Mouse (Mus musculus) liver, embryonic 11.5 days (tissue): ENCODE data around the gene Fam124a. TPM values are rescaled to one million over a fixed set of nuclear protein-coding genes. Genes with fewer than 3 reads are reported as not detected.
"Not testable (repeated sequence)": the region's sequence is repeated elsewhere in the genome, so short reads cannot be mapped to it uniquely, and the experiment has no call there.

Source experiments
- ATAC-seq: fragments of 200-750 bp; cut with Nextera tagmentation; replicated peaks from 2 replicates; pipeline ENCODE4 v1.8.0; 2017; ENCODE audit warnings: moderate number of reproducible peaks, mild to moderate bottlenecking, moderate TSS enrichment, moderate library complexity; ENCODE audit not compliant: low FRiP score
- DNase-seq: peaks from one replicate; pipeline ENCODE4 v3.0.0-alpha.2; 2017; ENCODE audit warnings: low spot score
- H3K27ac ChIP-seq: fragments of 300-500 bp; sonication (generic); 2 replicates; pipeline ENCODE4 v1.5.1; 2014; ENCODE audit warnings: mild to moderate bottlenecking, low read depth, low read length, control low read depth
- H3K27me3 ChIP-seq: fragments of 300-500 bp; sonication (generic); replicated peaks from 2 replicates; pipeline ENCODE4 v1.6.1; 2014; ENCODE audit warnings: low read length, mixed read lengths; ENCODE audit not compliant: control insufficient read depth, insufficient read depth
- H3K36me3 ChIP-seq: fragments of 300-500 bp; sonication (generic); 2 replicates; pipeline ENCODE4 v1.6.1; 2014; ENCODE audit warnings: mild to moderate bottlenecking, low read length, moderate library complexity, mixed read lengths; ENCODE audit not compliant: control insufficient read depth, insufficient read depth
- H3K4me1 ChIP-seq: fragments of 300-500 bp; sonication (generic); replicated peaks from 2 replicates; pipeline ENCODE4 v1.6.1; 2014; ENCODE audit warnings: low read length, mixed read lengths; ENCODE audit not compliant: control insufficient read depth, insufficient read depth
- H3K4me2 ChIP-seq: fragments of 300-500 bp; sonication (generic); 2 replicates; pipeline ENCODE4 v1.6.1; 2014; ENCODE audit warnings: mild to moderate bottlenecking, control low read depth, moderate library complexity
- H3K4me3 ChIP-seq: fragments of 300-500 bp; sonication (generic); 2 replicates; pipeline ENCODE4 v1.5.1; 2014; ENCODE audit warnings: low read depth, low read length, control low read depth
- H3K9ac ChIP-seq: fragments of 300-500 bp; sonication (generic); 2 replicates; pipeline ENCODE4 v1.6.1; 2014; ENCODE audit warnings: low read depth, low read length, control low read depth
- H3K9me3 ChIP-seq: fragments of 300-500 bp; sonication (generic); 2 replicates; pipeline ENCODE4 v1.6.1; 2016; ENCODE audit warnings: low read length, inconsistent platforms, mixed read lengths; ENCODE audit not compliant: control insufficient read depth
- WGBS: fragments of 180-500 bp; shearing (Covaris S2); extraction: QIAGEN DNeasy Blood & Tissue Kit; methylation state at CpG from one replicate; pipeline ENCODE4 v1.1.7; 2014; 5-methylcytosine and 5-hydroxymethylcytosine counted together
- polyA plus RNA-seq: library from polyadenylated mRNA; unstranded; fragments of >200 nt; fragmentation: Nextera tagmentation; extraction: Ambion mirVana; gene quantifications from 2 replicates; pipeline ENCODE4 v1.2.1, GENCODE M21; 2014

The Fam124a gene
- polyA plus RNA-seq, 1 experiment from 2014 or later, result 2.9 TPM

DNA sequence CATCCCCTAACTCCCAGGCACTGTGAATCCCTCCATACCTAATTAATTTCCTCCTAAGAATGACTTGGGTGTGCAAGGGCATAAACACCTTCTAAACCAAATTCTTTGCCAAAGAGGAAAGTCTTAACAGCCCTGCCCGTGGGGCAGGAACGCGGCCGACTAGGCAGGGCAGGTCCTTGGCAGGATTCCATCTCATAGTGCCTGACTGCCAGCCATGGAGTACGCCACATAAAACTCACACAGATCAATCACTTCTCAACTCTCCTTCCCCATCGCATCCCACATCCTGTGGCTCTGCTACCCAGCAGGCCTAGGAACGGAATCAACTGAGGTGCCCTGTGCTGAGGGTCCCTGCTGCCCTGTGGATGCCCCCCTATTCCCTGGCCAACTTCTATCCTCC, 8.1 kb downstream of the Fam124a start:
- ATAC-seq (no peak), DNase-seq (no peak)
- no peaks in the 10 kb centered on the region for H3K4me1 ChIP-seq
- H3K4me2 ChIP-seq, result no peak overlapping the region
- 80% methylated on average over 7 of the region's 7 CpGs for WGBS
- H3K9ac ChIP-seq, result no peak overlapping the region
- H3K27me3 ChIP-seq, result peaks cover 3% of the 10 kb centered on the region; the same call in 1 of the 2 replicates
- H3K36me3 ChIP-seq, result no peaks in the 10 kb centered on the region
- H3K4me3 ChIP-seq, result no peak overlapping the region
- no peaks in the 10 kb centered on the region for H3K9me3 ChIP-seq
- H3K27ac ChIP-seq, result no peak overlapping the region

DNA sequence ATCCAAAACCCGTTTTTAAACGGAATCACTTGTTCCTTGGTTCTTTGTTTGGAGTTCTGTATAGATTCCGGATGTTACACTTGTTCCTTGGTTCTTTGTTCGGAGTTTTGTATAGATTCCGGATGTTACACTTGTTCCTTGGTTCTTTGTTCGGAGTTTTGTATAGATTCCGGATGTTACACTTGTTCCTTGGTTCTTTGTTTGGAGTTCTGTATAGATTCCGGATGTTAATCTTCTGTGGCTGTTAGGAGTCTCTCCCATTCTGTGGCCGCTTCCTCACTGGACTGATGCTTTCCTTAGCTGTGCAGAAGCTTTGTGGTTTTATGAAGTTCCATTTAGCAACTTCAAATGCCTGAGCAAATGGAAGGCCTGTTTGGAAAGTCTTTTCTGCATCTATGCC, 11.3 kb downstream of the Fam124a start, which contains the start of gene Gm4131:
Gm4131 (minus strand) TSS at position 101 of the 400 bp plus-strand sequence.
- not testable (repeated sequence) for H3K9ac ChIP-seq, ATAC-seq, H3K27me3 ChIP-seq, H3K4me3 ChIP-seq, H3K4me1 ChIP-seq, H3K9me3 ChIP-seq, H3K4me2 ChIP-seq, H3K27ac ChIP-seq, DNase-seq, H3K36me3 ChIP-seq
- WGBS, result 80% methylated on average over 9 of the region's 9 CpGs

DNA sequence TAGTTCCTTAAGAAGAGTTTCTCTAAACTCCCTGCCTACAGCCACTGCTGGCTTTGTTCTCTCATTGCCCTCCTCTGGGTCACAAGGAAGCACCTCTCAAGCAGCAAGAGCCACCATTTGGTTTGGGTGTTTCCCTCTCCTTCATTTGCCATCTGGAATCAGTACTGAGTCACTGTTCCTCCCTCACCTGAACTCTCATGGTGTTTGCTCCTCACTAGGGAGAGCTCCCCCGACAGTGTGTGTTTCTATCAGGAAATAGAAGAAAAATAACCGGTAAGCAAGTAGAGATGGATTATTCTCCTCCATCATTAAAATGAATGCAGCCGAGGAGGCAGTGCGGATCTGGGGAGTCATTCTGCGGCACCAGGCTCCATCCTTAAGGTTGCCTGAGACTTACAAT, 13.9 kb downstream of the Fam124a start:
- ATAC-seq, result no peak
- Histone ChIP-seq H3K27ac (no peak overlapping the region), H3K4me3 (no peak overlapping the region), H3K9ac (no peak overlapping the region), H3K4me2 (no peak overlapping the region), H3K36me3 (no peaks in the 10 kb centered on the region), H3K9me3 (no peaks in the 10 kb centered on the region), H3K4me1 (no peaks in the 10 kb centered on the region), H3K27me3 (no peaks in the 10 kb centered on the region)
- DNase-seq, result no peak
- WGBS, result 81% methylated on average over 5 of the region's 5 CpGs

DNA sequence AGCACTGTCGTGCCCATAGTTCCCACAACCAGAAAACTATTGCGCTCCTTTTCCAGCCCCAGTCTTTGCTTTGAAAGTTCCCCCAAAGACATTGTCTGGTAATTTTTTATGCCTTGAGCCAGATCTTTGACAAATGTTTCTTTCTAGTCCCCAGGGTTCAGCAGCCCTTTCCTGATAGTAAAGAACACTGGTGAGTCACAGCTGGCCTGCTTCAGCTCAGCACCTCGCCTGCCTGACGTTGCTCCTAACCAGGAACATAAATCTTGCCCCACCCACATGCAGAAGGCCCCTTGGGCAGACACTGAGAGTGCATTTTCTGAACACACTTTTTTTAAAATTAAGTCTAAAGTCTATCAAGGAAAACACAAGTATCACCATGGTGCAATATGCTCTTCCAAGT, 14.8 kb downstream of the Fam124a start:
- Histone ChIP-seq H3K4me3 (no peak overlapping the region), H3K4me1 (no peaks in the 10 kb centered on the region), H3K4me2 (no peak overlapping the region), H3K36me3 (no peaks in the 10 kb centered on the region), H3K27me3 (no peaks in the 10 kb centered on the region), H3K9me3 (no peaks in the 10 kb centered on the region), H3K27ac (no peak overlapping the region), H3K9ac (no peak overlapping the region)
- no peak for DNase-seq
- ATAC-seq, result no peak
- whole genome bisulfite sequencing, result 37% methylated on average over 4 of the region's 4 CpGs

DNA sequence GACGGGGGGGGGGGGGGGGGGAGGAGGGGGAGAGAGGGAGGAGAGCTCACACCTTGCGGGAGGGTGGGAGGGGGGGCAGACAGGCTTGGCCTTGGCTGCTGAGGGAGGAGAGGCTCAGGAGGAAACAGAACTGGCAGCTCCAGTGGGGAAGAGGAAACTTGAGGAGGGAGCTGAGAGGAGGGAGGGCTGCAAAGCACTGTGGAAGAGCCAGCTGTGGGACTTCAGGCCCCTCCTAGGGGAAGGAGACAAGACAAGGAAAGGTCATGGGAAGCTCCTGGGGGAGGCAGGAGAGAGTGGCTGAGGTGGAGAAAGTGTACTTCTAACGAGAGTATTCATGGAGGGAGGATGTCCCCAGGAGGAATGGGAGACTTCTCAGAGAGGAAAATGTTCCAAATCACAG, 17.9 kb downstream of the Fam124a start:
- H3K9me3 ChIP-seq, result no peaks in the 10 kb centered on the region
- no peak for ATAC-seq
- no peak overlapping the region for H3K4me3 ChIP-seq
- H3K4me2 ChIP-seq, result no peak overlapping the region
- no peaks in the 10 kb centered on the region for H3K36me3 ChIP-seq
- no peaks in the 10 kb centered on the region for H3K4me1 ChIP-seq
- H3K27ac ChIP-seq, result no peak overlapping the region
- no peak for DNase-seq
- 0% methylated on average over 1 of the region's 3 CpGs for WGBS
- H3K27me3 ChIP-seq, result no peaks in the 10 kb centered on the region; the same call in 1 of the 2 replicates
- no peak overlapping the region for H3K9ac ChIP-seq

DNA sequence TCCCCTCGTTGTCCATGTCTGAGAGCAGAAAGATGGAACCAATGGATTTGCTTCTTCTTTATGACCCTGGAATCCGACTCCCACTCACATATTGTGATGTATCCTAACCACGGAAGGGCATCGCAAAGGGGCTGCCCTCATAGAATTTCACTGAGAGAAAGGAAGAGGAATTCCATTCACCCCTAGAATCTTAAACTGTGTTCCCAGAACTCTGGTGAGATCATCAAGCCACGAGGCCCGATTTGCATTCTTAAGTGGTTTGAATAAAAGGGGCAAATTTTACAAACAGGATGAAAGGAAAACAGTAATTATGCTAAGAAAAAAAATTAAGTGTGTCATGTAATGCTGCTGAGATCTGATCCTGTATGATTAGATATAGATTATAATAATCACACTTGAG, 19.4 kb downstream of the Fam124a start:
- WGBS, result 68% methylated on average over 6 of the region's 6 CpGs
- H3K4me1 ChIP-seq, result no peaks in the 10 kb centered on the region
- H3K27ac ChIP-seq, result no peak overlapping the region
- ATAC-seq (no peak), DNase-seq (no peak)
- no peaks in the 10 kb centered on the region; the same call in 1 of the 2 replicates for H3K27me3 ChIP-seq
- no peaks in the 10 kb centered on the region for H3K9me3 ChIP-seq
- H3K9ac ChIP-seq, result no peak overlapping the region
- H3K4me2 ChIP-seq, result no peak overlapping the region
- H3K4me3 ChIP-seq, result no peak overlapping the region
- no peaks in the 10 kb centered on the region for H3K36me3 ChIP-seq

DNA sequence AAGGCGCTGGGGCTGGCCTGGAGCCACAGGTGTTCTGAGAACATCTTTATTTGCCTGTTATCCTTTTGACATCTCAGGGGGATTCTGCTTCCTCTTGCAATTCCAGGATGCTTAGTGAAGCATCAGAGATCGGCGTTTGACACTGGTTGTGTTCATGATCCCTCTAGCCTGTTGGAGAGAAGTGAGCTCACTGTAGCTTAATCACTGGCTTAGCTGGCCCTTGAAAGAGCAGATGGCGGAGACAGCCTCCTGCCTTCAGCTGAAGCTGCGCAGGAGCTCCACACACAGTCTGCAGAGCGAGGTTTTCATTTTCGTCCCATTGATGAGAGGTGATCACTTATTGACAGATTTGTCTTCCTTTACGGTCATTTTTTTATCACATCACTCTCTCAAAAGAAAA, 20.3 kb downstream of the Fam124a start:
- H3K36me3 ChIP-seq, result no peaks in the 10 kb centered on the region
- no peak overlapping the region for H3K27ac ChIP-seq
- H3K27me3 ChIP-seq, result no peaks in the 10 kb centered on the region; the same call in 1 of the 2 replicates
- no peak overlapping the region for H3K9ac ChIP-seq
- no peak for DNase-seq
- H3K4me1 ChIP-seq, result no peaks in the 10 kb centered on the region
- no peak overlapping the region for H3K4me2 ChIP-seq
- H3K9me3 ChIP-seq, result no peaks in the 10 kb centered on the region
- no peak for ATAC-seq
- 66% methylated on average over 8 of the region's 8 CpGs for WGBS
- no peak overlapping the region for H3K4me3 ChIP-seq

DNA sequence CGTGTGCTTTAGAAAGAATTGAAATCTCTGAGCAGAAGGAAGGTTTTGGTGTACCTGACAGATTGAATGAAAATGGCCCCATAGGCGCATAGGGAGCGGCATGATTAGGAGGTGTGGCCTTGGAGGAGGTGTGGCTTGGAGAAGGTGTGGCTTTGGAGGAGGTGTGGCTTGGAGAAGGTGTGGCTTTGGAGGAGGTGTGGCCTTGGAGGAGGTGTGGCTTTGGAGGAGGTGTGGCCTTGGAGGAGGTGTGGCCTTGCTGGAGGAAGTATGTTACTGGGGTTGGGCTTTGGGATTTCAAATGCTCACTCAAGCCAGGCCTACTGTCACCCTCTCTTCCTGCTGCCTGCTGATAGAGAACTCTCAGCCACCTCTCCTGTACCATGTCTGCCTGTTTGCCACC, 25.4 kb downstream of the Fam124a start:
- Histone ChIP-seq H3K36me3 (no peaks in the 10 kb centered on the region), H3K4me3 (no peak overlapping the region), H3K27ac (no peak overlapping the region), H3K9me3 (no peaks in the 10 kb centered on the region), H3K4me2 (no peak overlapping the region), H3K9ac (no peak overlapping the region), H3K27me3 (no peaks in the 10 kb centered on the region; the same call in 1 of the 2 replicates), H3K4me1 (peaks cover 3% of the 10 kb centered on the region; the same call in 1 of the 2 replicates)
- ATAC-seq, result no peak; the same call in 1 of the 2 replicates
- 73% methylated on average over 3 of the region's 3 CpGs for WGBS
- no peak for DNase-seq

DNA sequence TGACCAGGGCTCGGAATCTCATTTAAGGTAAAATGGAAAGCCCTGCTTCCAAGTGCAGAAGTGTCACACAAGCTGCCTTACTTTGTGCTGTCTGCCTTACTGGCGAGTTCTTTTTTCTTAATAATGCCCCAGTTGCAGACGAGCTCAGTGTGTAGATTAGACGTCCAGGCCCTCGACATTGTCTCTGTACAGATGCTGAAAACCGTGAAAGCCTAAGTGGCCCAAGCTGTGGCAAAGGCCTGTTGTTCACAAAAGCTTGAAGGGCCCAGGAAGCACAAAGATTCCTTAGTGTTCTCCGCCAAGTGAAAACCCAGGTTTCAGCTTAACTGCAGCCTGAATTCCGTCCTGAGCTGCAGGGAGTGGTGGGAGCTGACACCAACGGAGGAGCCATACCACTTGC, 26.2 kb downstream of the Fam124a start:
- 84% methylated on average over 9 of the region's 9 CpGs for WGBS
- H3K9me3 ChIP-seq, result no peaks in the 10 kb centered on the region
- no peak overlapping the region for H3K4me2 ChIP-seq
- H3K4me1 ChIP-seq, result peaks cover 3% of the 10 kb centered on the region; the same call in 1 of the 2 replicates
- no peak overlapping the region for H3K4me3 ChIP-seq
- ATAC-seq, result no peak
- H3K9ac ChIP-seq, result no peak overlapping the region
- no peak overlapping the region for H3K27ac ChIP-seq
- no peaks in the 10 kb centered on the region; the same call in 1 of the 2 replicates for H3K27me3 ChIP-seq
- DNase-seq, result no peak
- no peaks in the 10 kb centered on the region for H3K36me3 ChIP-seq
